Mouse (Mus musculus) T-cell, adult 2 months (primary cell): ENCODE data around the gene St6galnac1.
"Not testable (repeated sequence)": the region's sequence is repeated elsewhere in the genome, so short reads cannot be mapped to it uniquely, and the experiment has no call there.

ENCODE experiments used
- DNase-seq: peaks from one replicate; pipeline ENCODE4 v3.0.0; 2022; ENCODE audit warnings: low spot score

St6galnac1 gene

GRCm38 (mm10) chr11:116775407-116775806, at the start of gene St6galnac1:
TSS of gene St6galnac1 (minus strand) at chr11:116775507.
- DNase-seq = no peak

GRCm38 (mm10) chr11:116823885-116824284, 48.6 kb upstream of the St6galnac1 start:
- not testable (repeated sequence) for DNase-seq

- no peak for DNase-seq
These were observed 47.9 kb upstream of the St6galnac1 start for GRCm38 (mm10) chr11:116823255-116823654.

- DNase-seq = no peak
These were observed 47.3 kb upstream of the St6galnac1 start for GRCm38 (mm10) chr11:116822626-116823025.

- DNase-seq = no peak
These were observed 46.9 kb upstream of the St6galnac1 start for GRCm38 (mm10) chr11:116822215-116822614.

GRCm38 (mm10) chr11:116821057-116821940, 46.0 kb upstream of the St6galnac1 start:
- no peak for DNase-seq

DNA sequence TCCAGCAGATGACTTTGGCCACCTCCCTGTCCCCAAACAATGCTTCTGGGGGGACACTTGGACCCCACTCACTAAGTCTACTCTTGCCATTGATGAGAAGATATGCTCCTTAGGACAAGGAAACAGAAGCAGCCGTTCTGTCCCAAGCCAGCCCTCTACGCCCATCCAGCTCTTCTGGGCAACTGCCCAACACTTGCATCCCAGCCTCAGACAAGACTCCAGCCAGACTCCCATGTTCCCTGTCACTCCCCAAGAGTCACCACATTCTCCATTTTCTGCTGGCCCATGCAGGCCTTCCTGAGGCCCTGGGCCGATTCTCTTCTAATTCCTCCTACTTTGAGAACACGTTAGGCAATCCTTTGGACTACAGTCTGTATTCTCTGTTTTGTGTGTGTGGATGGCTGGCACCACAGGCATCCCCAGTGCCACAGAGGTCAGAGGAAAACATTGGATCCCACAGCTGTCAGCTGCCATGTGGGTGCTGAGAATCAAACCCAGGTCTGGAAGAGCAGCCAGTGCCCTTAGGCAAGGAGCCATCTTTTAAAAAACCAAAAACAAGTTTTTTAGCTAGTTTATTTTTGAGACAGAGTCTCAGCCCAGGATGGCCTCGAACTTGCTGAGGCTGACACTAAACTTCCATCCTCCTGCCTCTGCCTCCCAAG, 44.8 kb upstream of the St6galnac1 start:
- DNase-seq = no peak

DNA sequence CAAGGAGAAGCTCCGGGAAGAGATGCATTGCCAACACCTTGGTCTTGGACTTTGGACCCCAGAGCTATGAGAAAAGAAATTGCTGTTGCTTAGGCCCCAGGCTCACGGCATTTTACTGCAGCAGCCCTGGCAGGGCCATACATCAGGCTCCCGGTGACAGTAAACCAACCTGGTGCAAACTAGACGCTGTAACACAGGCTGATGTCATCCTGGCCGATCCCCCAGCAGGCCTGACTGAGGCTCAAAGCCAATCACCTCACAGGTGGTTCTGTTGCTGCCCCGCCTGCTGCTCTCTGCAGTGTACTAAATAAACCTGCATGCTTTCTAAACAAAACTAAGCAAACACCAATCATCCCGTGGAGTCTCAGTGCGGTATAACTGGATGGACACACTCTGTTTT, 43.4 kb upstream of the St6galnac1 start:
- DNase-seq = no peak

GRCm38 (mm10) chr11:116817567-116817966, 42.3 kb upstream of the St6galnac1 start:
- DNase-seq = no peak

DNA sequence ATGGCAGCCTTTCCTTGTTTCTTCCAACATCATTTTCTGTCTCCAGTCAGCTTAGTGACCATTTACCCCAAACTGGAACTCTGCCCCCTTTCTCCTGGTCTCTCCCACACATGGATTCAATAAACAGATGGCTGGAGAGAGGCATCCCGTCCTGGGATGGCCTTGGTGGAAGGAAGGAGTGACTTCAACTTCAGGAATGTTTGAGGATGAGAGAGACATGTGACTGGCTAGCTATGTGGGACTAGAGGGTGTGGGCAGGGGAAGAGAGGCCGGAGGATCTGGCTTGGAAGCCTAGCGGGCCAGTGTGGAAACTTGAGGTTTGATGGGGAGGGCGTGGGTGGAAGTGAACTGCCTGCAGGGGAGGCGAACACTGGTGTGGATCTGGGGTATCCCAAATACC, 41.5 kb upstream of the St6galnac1 start:
- no peak for DNase-seq

DNA sequence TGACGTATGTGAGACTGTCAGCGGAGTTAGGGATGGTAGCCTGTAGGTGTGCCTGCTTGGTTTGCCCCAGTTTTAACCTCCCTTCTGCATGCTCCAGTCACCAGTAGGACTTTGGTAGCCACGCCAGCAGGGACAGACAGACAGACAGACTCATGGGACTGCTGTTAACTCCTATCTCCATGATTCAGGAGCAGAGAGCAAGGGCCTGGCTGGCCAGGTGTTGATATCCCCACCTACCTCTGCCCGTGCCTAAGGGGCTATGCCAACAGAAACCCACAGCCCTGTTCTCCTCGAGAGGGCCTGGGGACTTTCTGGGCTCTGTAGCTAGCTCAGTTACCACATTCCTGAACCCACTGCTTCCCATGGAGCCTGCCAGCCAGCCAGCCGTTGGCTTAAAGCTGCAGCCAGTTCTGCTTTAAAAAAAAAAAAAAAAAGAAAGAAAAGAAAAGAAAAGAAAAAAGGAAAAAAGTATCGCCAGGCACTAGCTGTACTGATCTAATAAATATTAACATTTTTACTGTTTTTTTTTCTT, 39.6 kb upstream of the St6galnac1 start:
- DNase-seq = no peak

DNA sequence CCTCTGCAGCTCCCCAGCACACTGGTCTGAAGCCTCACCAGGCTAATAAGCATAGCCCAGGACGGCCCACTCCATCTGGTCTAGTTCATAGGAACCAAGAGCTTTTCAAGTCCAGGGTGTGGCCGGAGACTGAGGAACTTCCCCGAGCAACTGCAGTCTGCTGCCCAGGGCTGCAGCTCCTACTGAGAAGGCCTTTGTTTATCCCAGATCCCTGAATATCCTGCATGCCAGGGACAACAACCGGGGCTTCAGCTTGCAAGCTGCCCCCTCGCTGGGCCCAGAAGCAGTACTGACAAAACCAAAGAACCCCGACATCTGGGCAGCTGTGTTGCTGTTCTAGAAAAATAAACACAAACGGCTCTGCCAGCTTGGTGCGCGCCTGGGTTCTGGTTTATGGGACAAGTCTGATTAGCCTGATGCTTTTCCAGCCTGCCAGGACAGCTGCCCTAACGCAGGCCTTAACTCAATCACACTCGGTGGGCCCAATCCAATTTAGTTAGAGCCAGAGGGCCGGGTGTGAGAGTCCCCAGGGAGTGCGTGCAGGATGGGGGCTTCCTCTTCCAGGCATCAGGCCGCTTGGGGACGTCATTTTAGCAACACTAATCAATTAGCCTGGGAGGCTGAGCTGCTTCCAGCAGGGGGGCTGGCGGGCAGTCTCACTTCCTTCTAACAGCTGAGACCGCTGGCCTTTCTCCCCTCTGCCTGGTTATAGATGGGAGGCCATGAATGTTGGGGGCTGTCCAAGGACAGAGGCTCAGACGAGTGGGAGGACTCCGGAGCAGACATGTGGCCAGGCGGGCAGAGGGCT, 39.0 kb upstream of the St6galnac1 start:
- DNase-seq = no peak

DNA sequence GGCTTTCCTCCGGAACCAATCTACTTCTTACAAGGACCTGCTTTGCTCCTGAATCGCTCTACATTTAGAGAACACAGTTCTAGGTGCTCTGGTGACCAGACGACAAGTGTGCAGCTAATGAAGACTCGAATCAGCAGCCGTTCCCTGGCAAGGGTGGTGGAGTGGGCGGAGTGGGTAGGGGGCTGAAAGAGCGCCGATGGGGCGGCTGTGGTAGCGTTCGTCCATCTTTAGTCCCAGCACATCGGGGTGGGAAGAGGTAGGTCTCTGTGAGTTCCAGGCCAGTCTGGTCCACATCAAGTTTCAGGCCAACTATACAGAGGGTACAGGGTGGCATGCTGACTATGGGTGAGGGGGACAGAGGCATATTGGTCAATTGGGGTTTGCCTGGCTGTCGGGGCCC, 38.3 kb upstream of the St6galnac1 start:
- DNase-seq = no peak

DNA sequence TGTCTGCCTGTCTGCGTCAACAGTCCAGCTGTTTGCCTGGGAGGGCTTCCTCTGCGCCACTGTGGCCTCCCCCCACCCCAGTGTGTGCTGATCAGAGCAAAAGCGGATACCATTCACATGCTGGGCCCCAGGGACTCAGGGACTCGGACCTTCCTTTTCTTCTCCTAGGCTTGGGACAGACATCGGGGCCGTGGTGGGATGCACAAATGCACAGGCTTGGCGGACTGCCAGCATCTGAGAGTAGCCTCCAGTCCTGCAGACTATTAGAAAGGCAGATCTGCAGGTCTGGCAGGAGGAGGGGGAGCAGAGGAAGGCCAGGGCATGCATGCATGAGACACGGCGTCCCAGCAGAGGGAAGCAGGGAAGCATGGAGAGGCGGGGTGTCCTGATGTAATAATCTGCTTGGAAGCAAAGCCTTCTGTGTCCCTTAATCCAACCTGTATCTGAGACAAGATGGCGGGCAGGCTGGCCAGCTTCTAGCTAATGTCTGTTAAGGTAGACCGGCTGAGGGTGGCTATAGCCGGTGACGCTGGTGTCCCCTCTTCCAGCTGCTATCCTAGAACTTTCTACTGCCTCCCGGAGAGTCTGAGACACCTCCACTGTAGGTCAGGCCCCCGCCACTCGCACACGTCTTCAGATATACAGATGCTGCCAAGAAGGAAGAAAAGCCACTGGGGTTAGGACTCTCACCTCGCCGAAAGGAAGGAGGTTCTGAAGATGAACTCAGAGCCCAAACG, 37.7 kb upstream of the St6galnac1 start:
- no peak for DNase-seq

GRCm38 (mm10) chr11:116810983-116811901, 35.9 kb upstream of the St6galnac1 start:
- DNase-seq = peak; percentile 38

DNA sequence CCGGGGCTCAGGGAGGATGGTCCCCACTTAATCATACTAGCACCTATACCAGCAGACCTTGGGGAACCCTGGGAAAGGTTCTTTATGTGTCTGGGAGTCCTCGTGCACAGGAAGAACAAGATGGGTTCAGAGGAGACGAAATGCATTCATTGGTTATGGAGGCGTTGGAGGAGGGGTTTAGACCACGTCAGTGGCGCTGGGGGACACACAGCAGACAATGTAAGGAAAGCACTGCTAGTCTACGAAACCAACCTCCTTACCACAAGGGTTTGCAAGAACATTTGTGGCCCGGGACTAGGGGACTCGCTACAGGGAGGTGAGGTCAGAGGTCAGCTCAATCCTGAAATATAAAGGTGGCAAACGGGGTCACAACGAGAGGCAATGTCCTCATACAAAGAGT, 35.2 kb upstream of the St6galnac1 start:
- DNase-seq = no peak

DNA sequence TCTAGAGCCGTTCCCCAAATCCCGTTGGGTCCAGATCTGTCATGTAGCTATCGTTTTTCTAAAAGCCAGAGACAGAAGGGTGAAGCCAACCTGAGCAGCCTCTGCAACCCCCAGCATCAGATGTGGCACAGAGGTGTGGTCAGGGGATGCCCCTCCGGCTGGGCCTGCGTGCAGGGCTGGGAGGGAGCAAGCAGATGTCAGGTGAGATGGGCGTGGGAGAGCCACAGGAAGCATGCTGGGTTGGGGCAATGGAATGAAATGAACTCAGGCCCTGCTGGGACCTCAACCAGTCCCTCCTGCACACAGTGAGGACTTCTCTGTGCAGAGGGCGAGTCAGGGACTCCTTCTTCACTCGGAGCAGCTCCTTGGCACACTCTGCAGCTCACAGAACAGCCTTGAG, 34.2 kb upstream of the St6galnac1 start:
- no peak for DNase-seq

DNA sequence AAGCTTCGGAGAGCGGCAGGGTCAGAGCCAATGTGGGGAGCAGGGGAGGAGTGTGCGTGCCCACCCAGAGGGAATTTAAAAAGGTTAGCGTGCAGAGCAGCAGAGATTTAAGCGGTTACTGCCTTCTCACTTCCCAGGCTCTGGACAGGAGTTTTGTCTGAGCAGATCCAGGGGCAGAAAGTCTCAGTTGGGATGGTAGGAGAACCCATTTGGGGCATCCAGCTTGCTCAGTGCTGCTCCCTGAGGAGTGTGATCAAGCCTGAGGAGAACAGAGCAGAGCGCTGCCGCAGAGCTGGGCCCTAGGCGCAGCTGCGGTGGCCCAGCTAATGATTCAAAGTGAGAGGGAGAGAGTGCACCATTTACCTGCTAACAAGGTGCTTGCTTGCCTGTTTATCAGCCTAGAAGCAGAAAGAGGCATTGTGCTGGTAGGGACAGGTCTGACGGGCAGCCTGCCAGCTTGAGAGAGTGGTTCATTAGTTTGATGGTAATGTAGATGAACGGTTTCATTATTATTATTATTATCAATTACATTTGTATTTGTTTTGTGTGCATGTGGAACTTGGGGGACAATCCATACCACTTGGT, 33.6 kb upstream of the St6galnac1 start:
- DNase-seq = no peak

- DNase-seq = peak; percentile 58
These were observed 32.8 kb upstream of the St6galnac1 start for GRCm38 (mm10) chr11:116807938-116808606.
